Mouse (Mus musculus) layer of hippocampus, adult 18-20 months (tissue): Measurements from ENCODE around the gene Cypt4. TPM values are rescaled to one million over a fixed set of nuclear protein-coding genes. Genes with fewer than 3 reads are reported as not detected.
"Not testable (repeated sequence)": the region's sequence is repeated elsewhere in the genome, so short reads cannot be mapped to it uniquely, and the experiment has no call there.

Experiments
- DNase-seq, 2 experiments: peaks; one replicate each; pipeline ENCODE4 v3.0.0; 2022; ENCODE audit warnings: low spot score in 2 of 2
- long read RNA-seq: library from polyadenylated mRNA; stranded (forward); transcript quantifications from one replicate; pipeline ENCODE4 v2.0.0, GENCODE M21; 2021
- total RNA-seq, 2 experiments: library from RNA; stranded (reverse); gene quantifications; 2 replicates each; pipeline ENCODE4 v1.2.3; 2021

The Cypt4 gene
- total RNA-seq = not detected
- long read RNA-seq = 0 reads

- DNase-seq = no peak
Measured at GRCm38 (mm10) chr9:24624896-24625295, at the start of gene Cypt4. Gene Cypt4 (plus strand): TSS chr9:24625196.

- DNase-seq = not testable (repeated sequence)
Measured at GRCm38 (mm10) chr9:24637341-24637740, 12.3 kb downstream of the Cypt4 start.

Other genes starting within 250 kb of the Cypt4 start
- gene Dpy19l1, start 122.1 kb upstream of the Cypt4 start, total RNA-seq = 10 to 100 TPM; 42.3 to 45.7 TPM
- gene Dpy19l2, start 71.1 kb downstream of the Cypt4 start, total RNA-seq = under 1 TPM; 0.43 to 0.50 TPM
- not detected for gene Tbx20, start 149.1 kb downstream of the Cypt4 start, total RNA-seq